Mouse (Mus musculus) left cerebral cortex, adult 2 months (tissue): ENCODE measurements around the gene Fam53b. TPM values are rescaled to one million over a fixed set of nuclear protein-coding genes. Genes with fewer than 3 reads are reported as not detected.
A peak's percentile ranks its signal among the peaks of the same experiment; 100 is the strongest.

ENCODE experiments used
- DNase-seq, 2 experiments: peaks; one replicate each; pipeline ENCODE4 v3.0.0; 2021 to 2022; ENCODE audit warnings: low spot score in 2 of 2, mixed read lengths in 1 of 2; ENCODE audit errors: extremely low spot score in 1 of 2
- H3K27ac ChIP-seq: fragments of 200-600 bp; 2 replicates; pipeline ENCODE4 v1.8.1; 2022
- H3K4me3 ChIP-seq: fragments of 200-600 bp; 2 replicates; pipeline ENCODE4 v1.8.1; 2022
- CTCF ChIP-seq: fragments of 200-600 bp; IDR thresholded peaks from 2 replicates; pipeline ENCODE4 v1.8.1; 2022; ENCODE audit warnings: antibody characterized with exemption, mild to moderate bottlenecking, moderate library complexity
- intact Hi-C: fragments of 180-260 bp; cut with DNase I; formaldehyde crosslinking; loops from one replicate; pipeline ENCODE4 v1.15.1; 2025
- total RNA-seq, 2 experiments: library from RNA; stranded (reverse); gene quantifications; 2 replicates each; pipeline ENCODE4 v1.2.3; 2021

Gene Fam53b
- total RNA-seq, 2 experiments from 2014 or later: 57.1 to 75.2 TPM

DNA sequence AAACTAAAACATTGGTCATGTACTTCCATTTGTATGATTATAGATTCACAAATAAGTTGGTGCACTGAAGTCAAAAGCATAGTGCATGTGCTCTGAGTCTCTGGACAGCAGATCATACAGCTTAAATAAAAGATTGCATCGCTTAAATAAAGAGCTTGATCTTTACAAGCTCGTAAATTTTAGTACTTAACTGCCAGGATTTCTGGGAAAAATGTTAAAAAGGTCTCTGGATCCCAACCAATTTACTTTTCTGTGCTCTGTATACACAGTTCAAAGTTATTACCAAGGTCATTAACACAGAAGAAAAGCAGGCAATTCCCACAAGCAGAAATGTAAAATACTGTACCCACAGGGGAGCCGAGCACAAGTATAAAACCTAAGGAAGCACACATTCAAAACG, 17.3 kb upstream of the Fam53b start:
- Histone ChIP-seq H3K4me3 (no peak overlapping the region), H3K27ac (no peak overlapping the region)
- intact Hi-C loops: no loop called here
- no peak for TF ChIP-seq CTCF
- DNase-seq: no peak

DNA sequence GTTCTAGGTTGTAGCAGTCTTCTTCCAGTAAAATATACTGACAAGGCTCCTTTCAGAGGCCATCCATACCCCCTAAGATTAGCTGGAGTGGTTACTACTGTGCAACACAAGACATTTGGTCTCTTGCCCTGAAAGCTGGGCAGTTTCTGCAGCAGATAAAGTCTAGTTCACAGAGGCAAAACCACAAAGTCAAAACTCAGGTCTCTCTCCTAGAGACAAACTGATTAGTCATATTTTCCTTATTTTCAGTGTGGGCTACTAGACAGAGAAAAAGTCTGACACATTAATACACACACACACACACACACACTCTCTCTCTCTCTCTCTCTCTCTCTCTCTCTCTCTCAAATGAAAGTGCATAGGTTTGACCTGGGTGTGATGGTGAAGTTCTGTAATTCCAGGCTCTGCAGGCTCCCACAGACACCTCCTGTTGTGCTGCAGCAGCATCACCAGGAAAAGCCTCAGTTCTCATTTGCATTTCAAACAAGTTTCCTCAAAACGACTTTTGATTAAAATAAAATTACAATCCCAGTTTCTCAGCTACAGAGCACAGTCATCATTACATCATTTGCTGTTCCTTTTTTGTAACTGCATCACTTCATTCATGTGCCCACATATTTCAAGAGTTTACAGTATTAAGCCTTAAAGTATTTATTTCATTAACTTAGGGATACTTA, 10.8 kb upstream of the Fam53b start:
- intact Hi-C loops: no loop called here
- Histone ChIP-seq H3K4me3 (no peak overlapping the region), H3K27ac (peak overlapping the region; percentile 42; the same call in 1 of the 2 replicates)
- no peak for DNase-seq
- TF ChIP-seq CTCF: no peak

DNA sequence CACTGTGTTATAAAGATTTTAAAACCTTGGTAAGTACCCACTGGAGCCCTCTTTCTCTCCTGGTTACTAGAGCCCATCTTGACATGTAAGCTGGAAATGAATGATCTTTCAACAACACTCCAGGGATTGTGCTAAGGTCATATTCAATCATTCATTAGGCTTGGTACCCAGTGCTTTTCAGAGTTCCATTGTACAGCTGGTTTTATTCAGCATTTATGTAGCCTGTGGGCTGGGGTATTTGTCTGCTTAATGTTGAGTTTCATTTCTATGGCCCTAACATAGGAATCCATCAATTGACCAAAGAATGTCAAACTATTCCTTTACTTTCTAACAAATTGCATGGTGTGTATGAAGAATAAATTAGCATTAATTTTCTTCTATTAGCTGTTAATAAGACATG, 10.1 kb upstream of the Fam53b start:
- Histone ChIP-seq H3K27ac (0 out of 2 replicates have a peak overlapping the region, but pooled peaks have one; percentile 10), H3K4me3 (no peak overlapping the region)
- no peak for TF ChIP-seq CTCF
- intact Hi-C loops: no loop called here
- DNase-seq: no peak

DNA sequence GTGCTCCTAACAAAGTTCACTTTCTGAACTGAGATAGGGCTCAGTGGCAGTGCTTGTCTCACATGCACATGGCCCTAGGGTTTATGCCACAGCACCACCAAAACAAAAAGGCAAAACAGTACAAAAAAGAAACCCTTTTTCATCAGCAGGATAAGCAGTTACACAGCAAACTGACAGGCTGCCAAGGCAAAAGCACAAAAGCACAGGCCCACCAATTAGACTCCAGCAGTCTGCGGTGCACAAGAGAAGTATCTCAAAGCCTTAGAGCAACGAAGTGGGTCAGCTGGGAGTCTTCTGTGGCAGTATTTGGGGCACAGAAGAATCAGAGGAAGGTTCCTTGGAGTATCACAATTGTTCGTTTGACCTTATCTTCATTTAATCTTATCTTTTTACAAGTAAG, 7.0 kb upstream of the Fam53b start:
- no peak for DNase-seq
- intact Hi-C loops: no loop called here
- H3K27ac ChIP-seq: no peak overlapping the region; the same call in 1 of the 2 replicates
- no peak for TF ChIP-seq CTCF
- H3K4me3 ChIP-seq: no peak overlapping the region

DNA sequence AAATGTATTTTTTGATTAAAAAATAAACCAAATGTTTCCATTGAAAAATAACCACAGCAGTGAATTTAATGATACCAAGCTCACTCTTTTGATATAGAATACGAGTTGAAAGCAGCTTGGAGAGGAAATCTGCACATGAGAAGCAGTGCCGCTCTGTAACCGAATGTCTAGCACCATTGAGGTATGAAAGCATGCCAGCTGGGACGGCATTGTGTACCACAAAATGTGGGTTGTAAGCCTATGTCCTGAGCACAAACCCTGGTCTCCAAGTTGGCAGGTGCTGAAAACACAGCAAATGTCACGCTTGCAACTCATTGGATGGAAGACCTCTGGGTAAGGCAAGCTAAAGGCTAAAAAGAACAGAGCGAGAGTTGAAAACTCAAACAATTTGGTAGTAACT, 3.4 kb upstream of the Fam53b start:
- no peak for TF ChIP-seq CTCF
- no peak for DNase-seq
- intact Hi-C loops: no loop called here
- no peak overlapping the region for H3K4me3 ChIP-seq
- H3K27ac ChIP-seq: no peak overlapping the region

DNA sequence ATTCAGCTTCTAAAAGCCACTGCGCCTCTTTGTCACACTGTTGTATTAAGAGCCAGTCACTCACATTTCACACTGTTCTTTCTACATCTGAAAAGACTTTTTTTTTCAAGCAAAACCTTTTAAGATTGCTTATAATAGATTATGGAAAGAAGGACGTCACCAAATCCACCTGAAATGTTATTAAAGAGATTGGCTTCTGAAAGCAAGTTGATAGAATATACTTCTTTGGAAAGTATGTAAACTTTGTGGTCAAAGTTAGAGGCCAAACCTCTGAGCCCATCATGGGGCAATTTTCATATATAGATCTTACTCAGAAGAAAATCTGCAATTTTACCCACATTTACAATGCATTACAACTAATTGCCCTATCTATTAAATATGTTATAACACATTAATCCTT, 2.8 kb upstream of the Fam53b start:
- intact Hi-C loops: no loop called here
- H3K27ac ChIP-seq: no peak overlapping the region
- TF ChIP-seq CTCF: no peak

DNA sequence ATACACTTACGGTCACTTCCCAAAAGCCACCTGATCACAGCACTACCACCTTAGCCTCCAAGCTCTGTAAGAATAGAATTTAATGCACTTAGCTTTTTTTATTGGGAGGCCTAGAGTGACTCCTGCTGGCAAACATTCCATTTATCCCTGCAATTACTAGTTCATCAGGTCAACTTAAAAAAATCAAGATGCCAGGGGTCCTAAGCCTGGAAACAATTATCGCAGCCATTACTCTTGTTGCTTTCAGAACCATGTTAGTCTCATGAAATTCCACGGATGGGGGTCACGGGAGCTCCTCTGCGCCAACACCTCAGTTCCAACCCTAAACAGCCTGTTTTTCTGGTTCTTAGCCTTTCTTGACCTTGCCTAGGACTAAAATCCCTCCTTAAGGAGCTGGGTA, 1.4 kb upstream of the Fam53b start:
- no peak overlapping the region for H3K27ac ChIP-seq
- intact Hi-C loops: no loop called here
- no peak overlapping the region for H3K4me3 ChIP-seq
- TF ChIP-seq CTCF: no peak; the same call in 1 of the 2 replicates
- no peak for DNase-seq

More for the DNA sequence above, 2.8 kb upstream of the Fam53b start:
- no peak for DNase-seq
- H3K4me3 ChIP-seq: no peak overlapping the region

DNA sequence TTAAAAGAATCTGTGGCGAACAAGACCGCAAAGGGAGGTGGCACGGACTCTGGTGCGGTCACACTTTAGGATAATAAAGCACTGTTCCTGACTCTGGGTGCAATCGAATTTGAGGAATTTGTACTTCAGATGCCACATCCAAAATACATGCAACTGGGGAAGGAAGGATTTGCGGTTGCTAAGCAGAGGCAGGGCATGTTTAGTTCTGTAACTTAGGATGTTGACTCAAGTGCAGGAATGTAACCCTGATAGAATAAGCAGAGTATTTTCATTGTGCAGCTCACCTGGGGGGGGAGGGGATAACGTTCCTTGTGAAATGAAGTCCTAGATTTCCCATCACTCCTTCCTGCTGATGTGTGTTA, 384 bp upstream of the Fam53b start:
- intact Hi-C loops: loop anchor here (5.0 kb wide), 3 partner anchors 38 to 308 kb away; partner anchors contain the start of genes Ctbp2, Eef1akmt2, Fgfr2 and Oat
- no peak for DNase-seq
- TF ChIP-seq CTCF: no peak
- Histone ChIP-seq H3K27ac (peak overlapping the region; percentile 90), H3K4me3 (peak overlapping the region; percentile 88)

DNA sequence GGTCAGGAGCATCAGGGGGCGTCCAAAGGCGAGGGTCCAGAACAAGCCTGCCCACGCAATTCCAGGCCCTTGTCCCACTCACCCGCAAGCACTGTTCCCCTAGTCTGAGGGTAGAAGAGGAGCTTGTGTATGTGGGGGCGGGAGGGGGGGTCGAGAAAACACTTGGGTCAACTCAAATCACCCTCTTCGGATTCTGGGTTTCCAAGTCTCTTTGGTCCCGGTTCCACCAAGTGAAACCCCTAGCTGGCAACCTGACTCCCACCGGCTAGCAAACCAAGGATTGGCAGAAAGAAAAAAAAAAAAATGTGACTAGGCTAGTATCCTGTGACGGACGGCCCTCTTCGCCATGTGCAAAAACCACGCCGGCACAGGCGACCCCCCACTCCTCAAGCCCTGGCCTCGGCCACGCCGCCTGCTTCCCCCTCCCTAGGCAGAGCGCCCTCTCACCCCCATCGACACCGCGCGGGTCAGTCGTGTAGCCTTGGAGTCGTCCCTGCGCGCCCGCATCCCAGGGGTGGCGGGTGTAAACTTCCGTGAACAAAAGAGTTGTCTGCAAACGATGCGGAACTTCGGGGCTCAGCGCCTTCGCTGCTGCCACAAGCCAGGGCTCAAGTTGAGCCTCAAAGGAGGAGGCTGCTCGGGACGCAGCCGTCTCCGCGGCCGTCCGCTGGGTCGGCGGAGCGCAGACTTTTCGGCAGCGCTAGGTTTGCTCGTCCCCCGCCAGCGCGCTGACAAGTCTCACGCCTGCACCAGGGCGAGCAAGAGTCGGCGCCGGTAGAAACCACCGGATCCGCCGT, 869 bp downstream of the Fam53b start:
- H3K27ac ChIP-seq: peak overlapping the region; percentile 90
- peak overlapping the region; percentile 88 for H3K4me3 ChIP-seq
- DNase-seq: peak; percentile 43 to 56
- intact Hi-C loops: loop anchor here (2.0 to 5.0 kb wide), 4 partner anchors 39 to 309 kb away; partner anchors contain the start of genes Ctbp2, Eef1akmt2, Fgfr2 and Oat
- TF ChIP-seq CTCF: no peak

DNA sequence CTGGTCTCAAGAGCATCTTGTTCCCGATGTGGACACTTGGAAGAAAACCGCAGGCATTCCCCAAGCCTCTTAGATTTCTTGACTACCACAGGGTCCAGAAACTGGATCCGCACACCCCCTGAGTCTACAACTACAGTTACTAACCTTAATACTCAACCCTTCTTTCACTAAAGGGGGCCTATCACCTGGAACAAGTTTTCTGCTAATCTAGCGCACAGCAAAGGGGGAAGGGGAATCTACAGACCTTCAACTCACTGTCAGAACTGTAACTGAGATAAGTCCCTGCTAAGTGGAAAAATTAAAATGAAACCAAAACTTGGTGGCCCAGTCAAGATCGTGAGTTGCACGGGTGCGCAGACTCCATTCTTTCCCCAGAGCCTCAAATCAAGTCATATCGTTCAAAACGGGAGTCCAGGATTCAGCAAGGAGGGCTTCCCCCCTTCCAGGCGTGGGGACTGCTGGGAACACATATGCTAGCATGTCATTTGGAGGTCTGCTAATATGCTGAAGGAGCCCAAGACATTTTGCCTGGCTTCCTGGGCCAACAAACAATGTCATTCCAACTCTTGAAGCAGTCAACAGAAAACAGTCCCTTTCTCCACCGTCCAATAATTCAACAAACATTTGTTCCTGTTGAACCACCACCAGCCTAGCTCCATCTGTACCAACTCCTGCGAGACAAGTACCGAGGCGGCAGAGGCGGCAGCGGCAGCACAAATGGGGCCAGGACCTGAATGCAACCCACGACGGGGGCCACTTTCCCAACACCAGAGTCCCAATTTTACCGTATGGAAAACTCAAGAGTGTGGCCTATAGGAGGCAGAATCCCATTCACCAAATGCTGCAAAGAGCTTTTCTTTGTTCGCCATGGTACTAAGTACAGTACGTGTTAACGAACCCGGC, 1.7 kb downstream of the Fam53b start:
- Histone ChIP-seq H3K27ac (peak overlapping the region; percentile 90), H3K4me3 (peak overlapping the region; percentile 88)
- intact Hi-C loops: loop anchor here (1.0 to 5.0 kb wide), 6 partner anchors 40 to 310 kb away; partner anchors contain the start of genes Ctbp2, Eef1akmt2, Fgfr2 and Oat
- peak in 1 of 2 experiments; percentile 54 for DNase-seq
- peak; percentile 12 for TF ChIP-seq CTCF

DNA sequence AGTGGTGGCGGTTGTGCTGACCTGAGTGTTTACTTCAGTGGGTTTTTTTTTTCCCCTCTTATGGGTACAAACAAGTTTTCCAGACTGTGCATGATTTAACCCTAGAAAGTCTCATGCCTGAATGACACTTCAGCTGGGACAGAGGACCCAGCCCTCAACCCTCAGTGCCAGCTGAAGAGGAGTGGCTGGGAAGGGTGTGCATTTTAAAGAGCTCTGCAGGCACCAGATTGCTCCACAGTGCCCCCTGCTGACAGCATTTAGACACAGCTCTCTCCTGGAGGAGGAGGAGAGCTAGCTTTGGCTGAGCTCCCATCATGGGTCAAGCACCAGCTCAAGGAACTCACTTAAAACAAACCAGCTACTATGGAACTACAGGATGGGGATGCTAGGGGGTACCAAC, 2.8 kb downstream of the Fam53b start:
- intact Hi-C loops: loop anchor here (1.0 to 5.0 kb wide), 5 partner anchors 41 to 311 kb away; partner anchors contain the start of genes Ctbp2, Eef1akmt2, Fgfr2 and Oat
- H3K4me3 ChIP-seq: peak overlapping the region; percentile 88
- peak; percentile 95 for TF ChIP-seq CTCF
- peak; percentile 87 to 92 for DNase-seq
- peak overlapping the region; percentile 90 for H3K27ac ChIP-seq
